Mouse (Mus musculus) spleen, adult 2 months (tissue): Measurements from ENCODE around the gene Slc24a3. TPM values are rescaled to one million over a fixed set of nuclear protein-coding genes. Genes with fewer than 3 reads are reported as not detected.

Experiments
- DNase-seq, 2 experiments: peaks; one replicate each; pipeline versions ENCODE4 v3.0.0 to v3.0.0-alpha.2; 2012 to 2021; ENCODE audit warnings: low spot score in 2 of 2, low read depth in 1 of 2
- H3K27ac ChIP-seq: fragments of 200-500 bp; 2 replicates; pipeline ENCODE4 v1.5.1; 2012; ENCODE audit warnings: low read length, inconsistent platforms; ENCODE audit not compliant: insufficient read depth
- H3K27me3 ChIP-seq: fragments of 200-500 bp; 2 replicates; pipeline ENCODE4 v1.6.1; 2012; ENCODE audit warnings: mild to moderate bottlenecking, moderate library complexity, low read length, inconsistent platforms; ENCODE audit not compliant: control insufficient read depth, insufficient read depth
- H3K36me3 ChIP-seq: fragments of 200-500 bp; 2 replicates; pipeline ENCODE4 v1.6.1; 2012; ENCODE audit warnings: mild to moderate bottlenecking, low read length, inconsistent platforms; ENCODE audit not compliant: control insufficient read depth, insufficient read depth
- H3K4me1 ChIP-seq: fragments of 200-500 bp; 2 replicates; pipeline ENCODE4 v1.6.1; 2011; ENCODE audit warnings: inconsistent platforms; ENCODE audit not compliant: control insufficient read depth, insufficient read depth, insufficient read length
- H3K4me3 ChIP-seq: fragments of 200-500 bp; 2 replicates; pipeline ENCODE4 v1.5.1; 2011; ENCODE audit warnings: mild to moderate bottlenecking, inconsistent platforms; ENCODE audit not compliant: insufficient read depth, insufficient read length; ENCODE audit errors: extremely low read depth
- CTCF ChIP-seq: fragments of 200-500 bp; IDR thresholded peaks from 2 replicates; pipeline ENCODE4 v1.5.1; 2011; ENCODE audit warnings: mild to moderate bottlenecking, inconsistent platforms; ENCODE audit not compliant: insufficient read depth, insufficient read length, insufficient replicate concordance; ENCODE audit errors: extremely low read depth
- POLR2A ChIP-seq: fragments of 200-500 bp; IDR thresholded peaks from 2 replicates; pipeline ENCODE4 v1.6.1; 2011; ENCODE audit warnings: low read depth, low read length, inconsistent platforms
- WGBS: fragments of 180-500 bp; shearing (Covaris S2); methylation state at CpG from one replicate; pipeline ENCODE4 v1.1.7; 2018; 5-methylcytosine and 5-hydroxymethylcytosine counted together
- polyA plus RNA-seq: library from polyadenylated mRNA; depleted of rRNA; stranded (reverse); fragments of >200 nt; gene quantifications from 2 replicates; pipeline ENCODE4 v1.2.3, GENCODE M21; 2012

Gene Slc24a3
- polyA plus RNA-seq, 1 experiment: 1.9 TPM

DNA sequence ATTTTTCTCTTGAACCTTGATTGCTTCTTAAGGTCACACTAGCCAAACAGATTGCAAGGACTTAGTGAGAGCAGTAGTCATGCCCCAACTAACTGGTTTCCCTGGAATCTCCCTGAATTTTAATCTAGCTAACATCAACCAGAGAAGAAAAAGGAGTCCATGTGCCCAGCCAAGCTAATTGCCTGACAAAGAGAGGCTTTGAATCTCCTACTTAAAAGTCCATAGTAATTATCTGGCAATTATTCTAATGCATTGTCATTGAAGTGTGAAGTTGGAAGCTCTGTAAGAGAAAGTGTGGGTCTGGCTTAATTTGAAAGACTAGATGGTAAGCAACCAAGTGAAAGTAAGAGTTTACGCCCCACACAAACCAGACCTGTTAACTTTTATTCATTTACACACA is 333.9 kb downstream of the Slc24a3 start:
- Histone ChIP-seq H3K27me3 (no peaks in the 10 kb centered on the region), H3K4me1 (no peaks in the 10 kb centered on the region), H3K27ac (no peak overlapping the region), H3K4me3 (no peak overlapping the region), H3K36me3 (no peaks in the 10 kb centered on the region)
- DNase-seq: no peak
- no peak for TF ChIP-seq POLR2A
- no peak for TF ChIP-seq CTCF
- WGBS: 93% methylated on average over 1 of the region's 1 CpGs

DNA sequence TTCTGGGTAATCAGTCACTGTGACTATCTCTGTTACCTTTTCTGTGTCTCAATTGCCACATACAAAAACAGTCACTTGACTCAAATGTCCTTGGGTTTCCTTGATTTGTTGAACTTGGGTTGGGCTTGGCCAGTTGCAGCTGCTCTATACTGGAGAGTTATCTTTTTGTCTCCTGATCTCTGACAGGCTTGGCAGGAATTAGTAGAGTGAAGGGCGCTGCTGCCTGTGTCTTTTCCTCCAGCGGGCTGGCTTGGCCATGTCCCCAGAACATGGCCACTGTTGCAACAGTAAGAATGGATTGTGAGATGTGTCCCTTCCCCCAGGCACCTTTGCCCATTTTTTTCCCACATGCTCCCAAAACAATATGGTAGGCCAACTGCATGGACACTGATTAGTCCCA is 340.1 kb downstream of the Slc24a3 start:
- DNase-seq: no peak
- Histone ChIP-seq H3K27me3 (no peaks in the 10 kb centered on the region), H3K27ac (no peak overlapping the region), H3K36me3 (no peaks in the 10 kb centered on the region), H3K4me3 (no peak overlapping the region), H3K4me1 (no peaks in the 10 kb centered on the region)
- TF ChIP-seq CTCF (no peak), POLR2A (no peak)
- WGBS: 78% methylated on average over 2 of the region's 2 CpGs

DNA sequence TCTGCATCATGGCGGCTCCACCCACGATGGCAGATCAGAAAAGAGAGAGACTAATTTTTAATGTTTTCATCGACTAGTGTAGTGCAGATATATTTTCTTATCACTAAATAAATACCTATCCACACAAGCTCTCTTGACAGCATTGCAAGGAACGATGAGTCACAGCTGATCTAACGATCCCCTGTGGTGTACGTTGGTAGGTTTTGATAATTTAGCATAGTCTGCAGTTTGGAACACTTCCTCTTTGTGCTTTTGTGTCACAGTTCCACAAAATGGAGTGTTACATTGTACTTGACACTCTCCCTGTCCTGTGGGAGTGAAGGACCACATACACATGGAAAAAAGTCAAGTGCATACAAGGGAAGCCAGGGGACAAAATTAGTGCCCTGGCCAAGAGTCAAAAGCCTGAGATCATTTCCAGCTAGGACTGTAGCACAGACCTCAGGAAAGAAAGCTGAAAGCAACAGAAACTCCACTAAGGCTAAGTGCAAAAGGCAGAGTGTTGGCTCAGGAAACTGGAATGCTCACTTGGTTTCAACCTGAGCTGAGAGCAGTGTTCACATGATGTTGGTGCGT is 343.2 kb downstream of the Slc24a3 start:
- no peaks in the 10 kb centered on the region for H3K4me1 ChIP-seq
- TF ChIP-seq CTCF (no peak), POLR2A (no peak)
- H3K36me3 ChIP-seq: no peaks in the 10 kb centered on the region

DNA sequence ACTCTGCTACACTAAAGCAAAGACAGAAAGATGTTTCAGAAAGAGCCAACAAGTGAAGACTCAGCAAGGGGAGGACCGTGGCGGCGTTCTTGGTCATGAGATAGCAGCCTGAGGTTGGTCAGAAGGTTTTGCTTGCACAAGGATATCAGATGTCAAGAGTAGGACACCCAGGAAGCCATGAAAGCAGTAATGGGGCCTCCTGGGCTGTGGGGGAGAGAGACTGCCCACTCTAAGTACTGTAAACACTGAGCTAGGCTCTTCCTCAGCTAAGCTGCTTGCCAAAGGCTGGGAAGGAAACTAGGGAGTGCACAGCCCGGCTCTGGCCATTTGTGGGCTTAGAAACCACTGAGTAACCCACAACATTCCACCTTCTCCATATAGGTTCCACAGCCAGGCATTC is 348.4 kb downstream of the Slc24a3 start:
- Histone ChIP-seq H3K27ac (no peak overlapping the region), H3K36me3 (no peaks in the 10 kb centered on the region), H3K27me3 (no peaks in the 10 kb centered on the region), H3K4me1 (no peaks in the 10 kb centered on the region), H3K4me3 (no peak overlapping the region)
- DNase-seq: no peak
- no peak for TF ChIP-seq POLR2A
- no peak for TF ChIP-seq CTCF
- WGBS: 80% methylated on average over 4 of the region's 4 CpGs

More for the DNA sequence above, 343.2 kb downstream of the Slc24a3 start:
- Histone ChIP-seq H3K27ac (no peak overlapping the region), H3K27me3 (no peaks in the 10 kb centered on the region), H3K4me3 (no peak overlapping the region)
- DNase-seq: no peak
- 71% methylated on average over 7 of the region's 7 CpGs for WGBS

- TF ChIP-seq CTCF (peak; percentile 42; the same call in 1 of the 2 replicates), POLR2A (no peak)
- Histone ChIP-seq H3K4me3 (no peak overlapping the region), H3K27me3 (no peaks in the 10 kb centered on the region), H3K27ac (no peak overlapping the region), H3K36me3 (no peaks in the 10 kb centered on the region), H3K4me1 (no peaks in the 10 kb centered on the region)
- peak in 1 of 2 experiments; percentile 4 for DNase-seq
- 50% methylated on average over 9 of the region's 9 CpGs for WGBS
Observed at GRCm38 (mm10) chr2:145517346-145517745, 349.8 kb downstream of the Slc24a3 start.

DNA sequence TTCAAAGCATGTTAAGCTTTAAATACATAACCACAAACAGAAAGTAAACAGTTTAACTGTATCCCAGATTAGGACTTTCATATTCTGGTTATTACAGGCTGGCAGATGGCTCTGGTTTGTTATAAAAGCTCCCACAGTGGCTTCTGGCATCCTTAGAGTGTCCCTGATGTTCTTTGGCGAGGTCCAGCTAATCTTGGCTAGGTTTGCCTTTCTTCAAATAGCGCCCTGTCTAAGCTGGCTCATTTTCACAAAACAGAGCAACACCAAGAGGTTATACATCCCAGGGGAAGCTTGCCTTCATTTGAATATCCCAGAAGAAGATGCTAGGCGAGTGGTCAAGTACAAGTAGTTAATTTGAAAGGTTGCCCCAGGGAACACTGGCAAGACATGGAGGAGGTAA is 354.5 kb downstream of the Slc24a3 start:
- Histone ChIP-seq H3K4me3 (no peak overlapping the region), H3K4me1 (no peaks in the 10 kb centered on the region), H3K27me3 (no peaks in the 10 kb centered on the region), H3K27ac (no peak overlapping the region), H3K36me3 (no peaks in the 10 kb centered on the region)
- no peak for TF ChIP-seq CTCF
- TF ChIP-seq POLR2A: no peak
- no peak for DNase-seq
- 78% methylated on average over 3 of the region's 3 CpGs for WGBS

GRCm38 (mm10) chr2:145523381-145523780 is 355.8 kb downstream of the Slc24a3 start:
- WGBS: 85% methylated on average over 4 of the region's 4 CpGs
- H3K27ac ChIP-seq: no peak overlapping the region
- DNase-seq: no peak

More at GRCm38 (mm10) chr2:145523381-145523780, 355.8 kb downstream of the Slc24a3 start:
- TF ChIP-seq POLR2A (no peak), CTCF (no peak)
- no peaks in the 10 kb centered on the region for H3K36me3 ChIP-seq
- no peak overlapping the region for H3K4me3 ChIP-seq
- H3K4me1 ChIP-seq: no peaks in the 10 kb centered on the region
- no peaks in the 10 kb centered on the region for H3K27me3 ChIP-seq
